Mouse (Mus musculus) testis, postnatal 14 days (tissue): Measurements from ENCODE around the gene S100a1.

Source experiments
- DNase-seq: peaks from one replicate; pipeline ENCODE4 v3.0.0; 2021; ENCODE audit warnings: low spot score

Gene S100a1

DNA sequence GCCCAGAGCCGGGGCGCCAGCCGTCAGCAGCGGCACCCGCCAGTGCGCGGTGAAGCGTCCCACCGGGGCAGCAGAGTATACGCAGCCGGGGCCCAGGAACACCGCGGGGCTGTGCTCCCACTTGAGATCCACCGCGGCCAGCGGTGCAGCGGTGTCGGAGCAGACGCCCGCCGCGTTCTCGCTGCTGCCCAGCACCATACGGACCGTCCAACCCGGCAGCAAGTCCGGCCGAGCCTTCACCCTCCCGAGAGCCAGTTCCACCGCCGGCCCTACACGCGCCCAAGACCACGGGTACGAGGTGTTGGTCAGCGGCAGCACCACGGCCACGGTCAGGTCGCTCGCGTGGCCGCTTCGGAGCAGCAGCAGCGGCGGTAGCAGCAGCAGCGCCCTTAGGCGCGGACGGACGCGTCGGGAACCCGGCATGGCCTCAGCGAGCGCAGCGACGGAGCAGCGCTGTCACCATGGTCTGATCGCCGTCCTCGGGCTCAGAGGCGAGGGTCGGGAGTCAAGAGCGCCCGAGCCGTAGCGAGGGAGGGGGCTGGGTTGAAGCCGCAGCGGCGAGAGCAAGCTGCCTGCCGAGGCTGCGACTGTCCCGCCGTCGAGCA, 49.0 kb downstream of the S100a1 start:
- no peak for DNase-seq

DNA sequence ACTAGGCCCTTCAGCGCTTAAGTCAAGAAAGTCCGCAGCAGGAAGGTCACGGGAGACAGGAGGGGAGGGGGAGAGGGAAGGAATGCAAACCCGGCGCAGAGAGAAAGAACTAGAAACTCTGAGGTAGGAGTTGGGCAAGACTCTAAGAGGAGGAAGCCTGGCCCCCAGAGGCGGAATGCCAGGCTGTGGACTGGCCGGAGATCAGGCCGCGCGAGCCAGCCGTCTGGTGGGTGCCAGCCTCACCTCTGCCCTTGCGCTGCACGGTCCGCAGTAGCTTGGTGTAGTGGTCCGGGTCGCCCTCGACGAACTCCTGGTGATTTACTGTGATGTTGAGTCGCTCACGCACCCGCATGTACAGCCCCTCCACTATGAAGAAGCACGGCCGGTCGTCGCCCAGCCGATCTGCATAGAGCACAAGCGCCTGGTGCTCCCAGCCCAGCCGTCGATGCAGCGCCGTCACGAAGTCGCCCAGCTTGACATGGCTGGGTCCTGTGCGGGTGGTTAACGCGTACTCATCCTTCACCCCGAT, 49.6 kb downstream of the S100a1 start:
- no peak for DNase-seq

DNA sequence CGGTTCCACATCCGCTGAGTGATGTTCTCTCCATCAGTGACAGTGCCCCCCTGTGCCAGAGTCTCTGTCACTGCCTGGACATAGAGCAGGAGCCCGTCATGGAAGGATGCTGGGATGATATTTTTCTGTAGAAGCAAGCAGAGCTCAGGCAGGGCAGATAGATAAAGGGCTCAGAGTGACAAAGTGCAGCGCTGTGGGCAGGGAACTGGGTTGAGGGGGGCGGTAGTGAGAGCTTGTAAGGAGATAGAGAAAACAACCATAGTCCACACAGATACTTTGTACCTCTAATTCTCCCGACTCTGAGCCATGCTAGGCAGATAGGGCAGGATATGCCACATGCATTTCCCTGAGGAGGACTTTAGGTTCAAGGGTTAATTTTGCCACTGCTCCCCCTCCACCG, 51.6 kb downstream of the S100a1 start:
- DNase-seq, result no peak

DNA sequence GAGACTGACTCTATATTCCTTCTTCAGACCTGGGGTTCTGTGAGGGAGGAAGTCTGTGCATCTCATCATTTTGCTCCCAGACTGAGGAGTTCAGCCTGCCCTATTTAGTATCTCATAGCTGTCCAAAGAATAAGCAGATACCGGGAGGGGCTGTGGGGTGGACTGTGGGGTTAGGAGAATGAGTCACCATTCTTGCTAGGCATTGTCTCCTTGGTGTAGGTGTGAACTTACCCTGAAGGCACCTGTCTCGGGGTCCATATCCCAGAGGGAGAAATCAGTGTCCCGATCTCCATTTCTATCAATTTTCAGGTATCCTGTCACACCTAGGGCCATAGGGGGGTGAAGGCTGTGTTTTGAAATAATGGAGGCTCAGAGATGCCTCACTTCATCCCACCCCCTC, 52.3 kb downstream of the S100a1 start:
- no peak for DNase-seq
